Mouse (Mus musculus): ENCODE data around the gene Pxmp4.

The Pxmp4 gene

DNA sequence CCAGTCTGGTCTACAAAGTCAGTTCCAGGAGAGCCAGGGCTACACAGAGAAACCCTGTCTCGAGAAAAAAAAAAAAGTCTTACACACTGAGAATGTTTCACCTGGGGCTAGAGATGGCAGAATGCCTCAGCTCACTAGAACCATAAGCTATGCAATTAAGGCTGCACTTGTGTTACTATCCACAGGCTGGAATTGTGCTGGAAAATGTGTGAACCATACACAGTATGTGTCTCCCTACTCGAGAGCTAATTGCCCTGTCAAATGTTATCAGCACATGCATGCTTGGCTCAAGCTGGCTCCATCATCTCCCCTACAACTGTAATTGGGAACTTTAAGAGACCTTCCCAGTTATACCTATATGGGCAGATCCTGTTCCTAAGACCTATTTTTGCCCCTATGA is 52.6 kb downstream of the Pxmp4 start:
- no peak for DNase-seq (ENCODE audit: extremely low read depth, insufficient read length, low spot score)

DNA sequence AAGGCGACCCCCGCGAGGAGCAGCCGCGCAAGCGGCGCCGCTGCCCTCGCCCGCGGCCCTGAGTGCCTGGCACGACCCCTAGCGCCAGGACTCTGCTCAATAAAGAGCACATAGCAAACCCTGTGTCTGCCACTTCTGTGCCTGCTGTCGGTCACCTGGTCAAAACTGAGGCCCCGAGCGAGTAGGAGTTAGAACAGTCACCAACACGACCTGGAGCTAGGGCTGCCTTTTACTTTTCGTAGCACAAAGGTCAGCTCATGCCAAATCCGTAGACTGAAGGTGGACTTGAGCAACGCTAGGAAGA is 53.7 kb downstream of the Pxmp4 start:
- DNase-seq (ENCODE audit: extremely low read depth, insufficient read length, low spot score), result no peak

DNA sequence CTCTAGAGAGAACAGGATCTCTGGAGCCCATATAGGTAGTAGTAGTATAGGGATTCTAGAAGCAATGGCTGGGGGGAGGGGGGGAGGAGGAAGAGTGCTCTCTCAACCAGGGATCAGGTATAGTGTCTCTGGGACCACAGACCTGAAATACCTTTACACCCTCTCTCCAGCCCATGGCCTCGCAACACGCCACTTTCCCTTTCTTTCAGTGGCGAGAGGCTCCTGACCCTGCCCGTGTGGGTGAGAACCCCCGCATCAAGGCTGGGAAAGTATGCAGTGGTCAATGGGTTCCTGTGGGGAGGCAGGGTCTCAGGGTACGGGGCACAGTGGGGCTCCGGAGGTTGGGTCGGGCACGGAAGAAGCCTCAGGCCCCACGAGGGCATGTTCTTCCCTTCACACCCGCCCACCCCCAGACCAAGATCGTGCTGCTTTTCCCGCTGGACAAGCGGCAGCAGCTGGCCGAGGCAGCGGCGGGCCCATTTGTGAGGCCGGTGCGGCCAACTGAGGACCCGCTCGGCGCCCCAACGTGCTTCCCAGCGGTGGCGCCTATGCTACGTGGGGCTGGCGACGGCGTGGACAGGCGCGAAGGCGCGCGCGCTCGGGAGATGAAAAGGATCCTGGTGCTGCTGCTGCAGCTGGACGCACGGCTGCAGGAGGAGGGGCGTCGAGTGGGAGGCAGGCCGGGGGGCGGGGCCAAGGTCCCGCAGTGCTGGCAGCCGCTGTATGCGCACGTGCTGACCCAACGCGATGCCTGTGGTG is 54.2 kb downstream of the Pxmp4 start:
- DNase-seq (ENCODE audit: extremely low read depth, insufficient read length, low spot score), result no peak

DNA sequence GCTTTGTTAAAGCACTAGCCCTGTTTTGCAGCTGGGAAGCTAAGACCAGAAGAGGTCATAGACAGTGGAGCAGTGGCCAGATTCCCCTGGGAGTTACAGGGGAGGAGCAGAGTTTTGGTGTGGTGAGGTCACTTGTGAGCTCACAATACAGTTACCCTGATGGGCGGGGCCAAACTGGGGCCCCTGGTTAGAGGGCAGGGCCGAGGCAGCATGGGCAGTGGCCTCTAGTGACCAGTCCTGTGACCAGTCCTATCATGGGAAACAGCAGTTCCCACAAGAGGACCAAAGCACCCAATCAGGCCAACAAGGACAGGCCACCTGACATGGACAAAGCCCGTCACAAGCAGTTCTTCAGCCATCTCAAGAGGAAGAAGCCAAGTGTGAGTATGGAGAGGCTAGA is 54.8 kb downstream of the Pxmp4 start:
- peak; percentile 57 for DNase-seq (ENCODE audit: extremely low read depth, insufficient read length, low spot score)

DNA sequence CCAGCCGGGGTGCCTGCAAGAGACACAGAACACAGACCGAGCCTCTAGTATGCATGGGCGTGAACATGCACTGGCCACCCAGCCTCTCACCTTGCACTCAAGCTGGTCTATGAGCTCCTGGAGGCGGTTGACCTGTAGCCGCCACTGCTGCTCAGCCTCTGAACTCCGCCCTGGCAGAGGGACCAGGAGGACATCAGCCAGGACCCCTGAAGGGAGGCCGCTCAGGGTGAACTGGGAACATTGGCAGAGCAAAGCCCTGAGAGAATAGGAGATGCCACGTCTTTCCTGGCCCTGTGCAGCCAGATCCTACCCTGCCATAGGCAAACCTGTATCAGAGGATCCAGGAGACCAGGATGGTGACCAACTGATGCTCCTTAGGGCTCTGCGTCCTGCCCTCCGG is 56.8 kb downstream of the Pxmp4 start, which contains the start of gene 1700003F12Rik:
1700003F12Rik (plus strand) TSS at position 375 of the 400 bp plus-strand sequence.
- no peak for DNase-seq (ENCODE audit: extremely low read depth, insufficient read length, low spot score)

DNA sequence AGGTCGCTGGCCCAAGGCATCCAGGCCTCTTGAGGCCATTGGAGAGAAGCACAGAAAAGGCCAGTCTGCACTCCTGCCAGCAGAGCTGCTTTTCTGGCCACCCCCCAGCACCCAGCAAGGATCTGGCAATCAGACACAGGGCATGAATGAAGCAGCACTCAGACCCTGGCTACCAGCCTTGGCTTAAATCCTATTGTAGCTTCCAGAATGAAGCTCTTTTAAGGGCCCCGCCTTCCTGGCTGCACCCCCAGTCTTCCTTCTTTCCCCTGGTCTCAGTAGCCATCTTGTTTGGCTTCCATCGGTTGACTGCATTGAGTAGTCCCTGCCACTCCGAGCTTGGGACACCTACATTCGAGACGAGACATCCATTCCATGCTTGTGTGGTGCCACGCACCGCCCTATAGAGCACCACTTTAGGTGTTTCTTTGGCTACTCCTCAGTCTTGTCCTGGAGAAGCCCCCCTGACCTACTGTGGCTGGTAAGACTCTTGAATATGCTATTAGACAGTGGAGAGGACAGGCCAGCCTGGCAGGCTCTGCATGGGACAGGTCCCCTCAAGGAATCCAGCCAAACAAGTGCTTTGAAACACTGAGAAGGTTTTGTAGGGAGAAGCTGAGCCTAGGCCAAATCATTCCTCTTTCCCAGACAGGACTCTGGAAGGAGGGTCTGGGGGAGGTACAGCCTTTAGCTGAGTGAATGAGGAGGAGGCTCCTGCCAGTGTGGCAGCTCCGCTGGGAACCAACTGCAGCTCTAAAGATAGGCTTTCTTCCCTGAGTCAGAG is 59.8 kb downstream of the Pxmp4 start:
- DNase-seq (ENCODE audit: extremely low read depth, insufficient read length, low spot score), result no peak

DNA sequence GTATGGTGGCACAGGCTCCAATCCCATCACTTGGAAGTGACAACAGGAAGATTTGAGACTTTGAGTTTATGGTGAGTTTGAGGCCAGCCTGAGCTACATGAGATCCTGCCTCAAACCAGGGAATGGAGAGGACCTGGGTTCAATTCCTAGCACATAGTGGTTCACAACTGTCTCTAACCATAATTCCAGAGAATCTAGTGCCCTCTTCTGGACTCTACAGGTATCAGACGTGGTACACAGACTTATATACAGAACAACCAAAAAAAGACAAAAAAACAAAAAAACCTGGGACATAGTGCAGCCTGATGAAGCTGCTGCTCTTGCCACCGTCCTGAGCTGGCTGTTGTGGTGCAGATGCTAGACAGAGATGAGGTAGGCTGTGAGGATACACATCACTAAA is 61.9 kb downstream of the Pxmp4 start:
- no peak for DNase-seq (ENCODE audit: extremely low read depth, insufficient read length, low spot score)

DNA sequence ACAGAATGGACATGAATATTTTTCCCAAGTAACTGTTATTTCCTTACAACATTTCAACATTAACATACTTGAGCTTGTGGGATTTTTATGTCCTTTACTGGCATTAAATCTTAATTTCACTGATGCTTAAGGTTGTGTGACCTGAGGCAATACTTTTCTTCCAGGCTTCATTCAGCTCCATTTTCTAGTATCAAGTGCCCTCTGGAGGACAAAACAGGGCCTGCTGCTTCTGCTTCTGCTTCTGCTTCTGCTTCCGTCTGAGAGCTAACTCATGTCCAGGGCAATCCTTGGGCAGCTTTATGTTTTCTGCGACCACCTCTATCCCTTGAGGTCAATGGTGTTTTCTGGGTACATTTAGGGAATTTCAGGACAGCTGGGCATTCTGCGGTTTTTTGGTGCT is 63.8 kb downstream of the Pxmp4 start:
- DNase-seq (ENCODE audit: extremely low read depth, insufficient read length, low spot score), result no peak

DNA sequence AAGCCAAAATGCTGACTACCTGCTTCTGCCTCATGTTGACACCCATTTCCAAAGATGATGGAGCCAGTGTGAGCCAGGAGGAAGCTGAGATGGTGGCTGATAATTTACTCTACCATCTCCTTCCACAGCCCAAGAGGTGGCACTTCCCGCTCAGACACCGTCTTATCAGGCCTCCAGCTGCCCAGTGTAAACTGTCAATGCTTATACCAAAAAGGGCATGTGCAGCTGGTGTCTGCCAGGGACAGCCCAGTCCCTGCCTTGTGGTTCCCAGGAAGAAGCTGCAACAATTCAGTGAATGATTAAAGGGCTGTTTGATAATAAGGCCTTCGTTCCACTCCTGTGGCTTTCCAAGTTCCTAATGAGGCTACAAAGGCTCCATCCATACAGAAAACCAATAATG is 64.8 kb downstream of the Pxmp4 start:
- no peak for DNase-seq (ENCODE audit: extremely low read depth, insufficient read length, low spot score)

DNA sequence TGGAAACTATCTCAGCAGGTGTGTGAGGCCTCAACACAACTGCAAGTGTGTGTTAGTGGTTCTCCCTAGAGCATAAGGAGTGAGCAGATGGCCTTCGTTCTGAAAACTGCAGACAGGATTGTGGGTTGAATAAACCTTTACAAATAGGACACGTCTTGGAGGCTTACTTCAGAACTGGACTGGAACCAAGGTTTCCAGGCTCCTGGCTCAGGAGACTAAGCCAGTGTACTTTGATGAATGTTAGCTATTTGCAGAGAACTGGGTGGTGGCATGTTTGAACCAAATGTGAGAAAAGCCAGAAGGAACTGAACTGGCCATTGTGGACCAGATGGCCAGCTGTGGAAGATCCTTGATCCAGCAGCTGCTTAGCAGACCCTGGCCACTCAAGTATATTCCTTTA is 65.2 kb downstream of the Pxmp4 start:
- no peak for DNase-seq (ENCODE audit: extremely low read depth, insufficient read length, low spot score)

Measured in 3134 (cell line).